Mouse (Mus musculus) CD8-positive naive resting alpha-beta T cell, adult 2 months (primary cell): ENCODE data around the gene Ctcfl.
"Not testable (repeated sequence)": the region's sequence is repeated elsewhere in the genome, so short reads cannot be mapped to it uniquely, and the experiment has no call there.

Experiments
- DNase-seq, 2 experiments: peaks; one replicate each; pipeline ENCODE4 v3.0.0; 2022; ENCODE audit warnings: low read depth in 2 of 2, low spot score in 2 of 2

Ctcfl gene

GRCm38 (mm10) chr2:173145808-173146207 lies 26.5 kb upstream of the Ctcfl start:
- DNase-seq, result no peak

GRCm38 (mm10) chr2:173143611-173144010 lies 24.3 kb upstream of the Ctcfl start:
- no peak for DNase-seq

- no peak for DNase-seq
These were observed 19.3 kb upstream of the Ctcfl start for GRCm38 (mm10) chr2:173138323-173139239.

- no peak for DNase-seq
These were observed 15.4 kb upstream of the Ctcfl start for GRCm38 (mm10) chr2:173134695-173135094.

- DNase-seq, result no peak
These were observed 13.5 kb upstream of the Ctcfl start for GRCm38 (mm10) chr2:173132794-173133300.

GRCm38 (mm10) chr2:173132262-173132661 lies 12.9 kb upstream of the Ctcfl start:
- no peak for DNase-seq

- DNase-seq, result no peak
These were observed 9.8 kb upstream of the Ctcfl start for GRCm38 (mm10) chr2:173129111-173129510.

- no peak for DNase-seq
These were observed 7.1 kb upstream of the Ctcfl start for GRCm38 (mm10) chr2:173126386-173126785.

GRCm38 (mm10) chr2:173124022-173124735 lies 4.9 kb upstream of the Ctcfl start:
- no peak for DNase-seq

GRCm38 (mm10) chr2:173120117-173120516 lies 792 bp upstream of the Ctcfl start:
- DNase-seq, result not testable (repeated sequence)

- DNase-seq, result not testable (repeated sequence)
These were observed 5.5 kb downstream of the Ctcfl start for GRCm38 (mm10) chr2:173113796-173114195.

GRCm38 (mm10) chr2:173110571-173110970 lies 8.8 kb downstream of the Ctcfl start:
- DNase-seq, result no peak

- DNase-seq, result no peak
These were observed 9.8 kb downstream of the Ctcfl start for GRCm38 (mm10) chr2:173109510-173109909.

- DNase-seq, result no peak
These were observed 10.7 kb downstream of the Ctcfl start for GRCm38 (mm10) chr2:173108509-173109190.

GRCm38 (mm10) chr2:173106889-173107785 lies 12.2 kb downstream of the Ctcfl start:
- DNase-seq, result peak; percentile 43 to 67

- no peak for DNase-seq
These were observed 12.9 kb downstream of the Ctcfl start for GRCm38 (mm10) chr2:173106409-173106808.

- peak; percentile 51 to 54 for DNase-seq
These were observed 22.0 kb downstream of the Ctcfl start for GRCm38 (mm10) chr2:173097337-173097736.

- DNase-seq, result peak; percentile 80 to 90
These were observed 29.9 kb downstream of the Ctcfl start for GRCm38 (mm10) chr2:173089437-173089836.

GRCm38 (mm10) chr2:173087405-173087804 lies 31.9 kb downstream of the Ctcfl start:
- DNase-seq, result no peak

GRCm38 (mm10) chr2:173085763-173086162 lies 33.6 kb downstream of the Ctcfl start:
- peak; percentile 82 to 85 for DNase-seq
